Mouse (Mus musculus): Measurements from ENCODE around the gene Plcb4.
A peak's percentile ranks its signal among the peaks of the same experiment; 100 is the strongest.

Plcb4 gene

DNA sequence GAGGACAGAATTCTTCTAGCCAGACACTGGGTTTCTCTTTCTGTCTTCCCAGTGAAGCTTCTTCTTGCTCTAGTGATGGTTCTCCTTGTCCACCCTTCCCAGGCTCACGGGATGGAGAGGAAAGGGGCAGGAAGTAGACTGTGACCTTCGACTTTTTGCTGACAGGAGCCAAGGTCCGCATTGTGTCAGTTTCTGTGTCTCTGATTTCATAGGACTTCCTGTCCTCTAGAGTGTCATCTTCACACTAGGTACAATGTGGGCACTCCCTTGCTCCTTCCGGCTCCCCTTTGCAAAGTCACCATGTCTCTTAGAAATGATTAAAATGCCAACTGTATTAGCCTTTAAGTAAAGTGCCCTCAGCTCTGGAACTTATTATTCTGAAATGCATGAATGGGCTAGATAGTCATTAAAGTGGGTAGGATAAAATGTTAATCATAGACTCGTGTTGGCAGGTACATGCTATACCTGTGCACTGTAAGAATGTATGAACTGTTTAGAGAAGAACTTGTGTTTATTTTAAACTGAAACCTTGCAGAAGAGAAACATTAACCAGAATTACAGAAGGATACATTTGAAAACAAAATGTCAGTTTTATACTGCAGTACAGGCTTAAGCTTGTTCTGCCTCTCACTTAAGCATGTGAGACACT is 152.8 kb downstream of the Plcb4 start:
- DNase-seq (ENCODE audit: low spot score): peak; percentile 10

DNA sequence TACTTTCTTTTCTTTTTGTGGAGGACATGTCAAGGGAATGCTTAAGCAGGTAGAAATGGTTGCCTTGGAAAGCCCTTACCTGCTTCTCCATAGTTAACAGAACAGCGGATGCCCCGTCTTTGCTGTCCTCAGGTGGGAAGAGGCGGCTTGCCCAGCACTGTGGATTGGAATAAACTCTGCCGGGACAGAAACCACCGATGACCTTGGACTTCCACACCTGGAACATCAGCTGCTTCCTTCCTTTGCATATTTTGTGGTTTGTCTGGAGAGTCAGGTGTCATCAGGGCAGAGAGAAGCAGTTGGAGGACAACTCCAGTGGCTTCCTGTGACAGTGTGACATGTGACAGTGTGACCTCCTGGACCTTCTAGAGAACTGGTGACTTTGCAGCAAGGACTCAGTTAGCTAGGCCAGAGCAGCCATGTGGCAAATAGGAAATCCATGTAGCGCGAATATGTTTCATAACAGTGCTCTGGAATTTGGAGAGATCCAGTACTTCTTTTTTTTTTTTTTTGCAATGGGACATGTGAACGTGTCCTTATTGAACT is 154.0 kb downstream of the Plcb4 start:
- peak; percentile 45 for DNase-seq (ENCODE audit: low spot score)

- DNase-seq (ENCODE audit: low spot score): no peak
These were observed 161.9 kb downstream of the Plcb4 start for GRCm38 (mm10) chr2:135820691-135821090.

GRCm38 (mm10) chr2:135823690-135824089 is 164.9 kb downstream of the Plcb4 start:
- DNase-seq (ENCODE audit: low spot score): no peak

- DNase-seq (ENCODE audit: low spot score): no peak
These were observed 165.9 kb downstream of the Plcb4 start for GRCm38 (mm10) chr2:135824757-135825156.

DNA sequence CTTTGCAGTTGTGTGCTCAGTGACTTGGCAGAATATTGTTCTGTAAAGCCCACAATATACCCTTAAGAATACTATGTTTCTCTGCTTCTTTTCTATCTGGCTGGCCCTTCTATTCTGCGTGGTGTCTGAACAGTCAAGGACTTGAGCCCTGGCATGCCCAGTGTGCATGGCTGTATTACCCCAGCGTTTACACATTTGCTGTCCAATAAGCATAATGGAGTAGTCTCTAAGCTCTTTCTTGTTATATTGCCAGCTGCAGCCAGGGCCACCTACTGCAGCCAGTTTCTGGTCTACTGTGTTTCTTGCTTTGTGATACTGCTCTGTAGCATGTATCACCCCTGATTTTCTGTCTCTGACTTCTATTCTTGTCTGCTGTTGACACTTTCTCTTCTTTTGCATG is 166.8 kb downstream of the Plcb4 start:
- no peak for DNase-seq (ENCODE audit: low spot score)

- DNase-seq (ENCODE audit: low spot score): no peak
These were observed 168.0 kb downstream of the Plcb4 start for GRCm38 (mm10) chr2:135826616-135827360.

DNA sequence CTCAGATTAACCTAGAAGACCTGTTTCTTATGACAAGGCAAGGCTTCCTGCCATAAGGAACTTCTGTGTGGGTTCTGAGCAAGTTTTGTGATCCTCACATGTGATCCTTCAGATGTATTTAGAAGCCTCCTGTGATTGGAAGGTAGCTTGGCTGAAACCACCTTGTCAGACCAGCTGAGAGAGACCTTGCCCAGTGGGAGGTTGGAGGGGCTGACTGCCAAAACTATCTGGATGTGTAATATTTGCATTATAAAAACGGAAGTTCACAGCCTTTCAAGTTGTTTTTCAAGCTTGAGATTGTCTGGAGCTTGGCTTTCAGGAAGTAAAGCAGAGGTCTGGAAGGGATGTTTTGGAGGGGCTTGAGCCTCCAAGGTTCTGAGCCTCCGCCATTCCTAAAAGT is 169.6 kb downstream of the Plcb4 start:
- no peak for DNase-seq (ENCODE audit: low spot score)

DNA sequence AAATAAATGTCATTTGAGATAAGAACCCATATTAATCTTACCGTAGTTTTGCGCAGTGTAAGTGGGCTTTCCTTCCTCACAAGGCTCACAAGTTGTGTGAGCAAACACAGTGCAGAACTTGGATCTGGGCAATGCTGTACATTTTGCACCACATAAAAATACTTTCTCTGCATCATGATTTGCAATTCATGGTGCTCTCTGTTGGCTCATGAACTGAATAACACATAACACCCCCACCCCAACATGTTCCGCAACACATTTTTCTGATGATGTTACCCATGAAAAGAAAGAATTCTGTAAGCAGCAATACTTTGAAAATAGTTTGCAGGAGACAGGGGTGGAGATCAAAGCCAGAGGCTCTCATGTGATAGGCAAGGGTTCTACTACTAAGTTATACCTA is 174.9 kb downstream of the Plcb4 start:
- no peak for DNase-seq (ENCODE audit: low spot score)

GRCm38 (mm10) chr2:135834435-135834834 is 175.6 kb downstream of the Plcb4 start:
- DNase-seq (ENCODE audit: low spot score): no peak

DNA sequence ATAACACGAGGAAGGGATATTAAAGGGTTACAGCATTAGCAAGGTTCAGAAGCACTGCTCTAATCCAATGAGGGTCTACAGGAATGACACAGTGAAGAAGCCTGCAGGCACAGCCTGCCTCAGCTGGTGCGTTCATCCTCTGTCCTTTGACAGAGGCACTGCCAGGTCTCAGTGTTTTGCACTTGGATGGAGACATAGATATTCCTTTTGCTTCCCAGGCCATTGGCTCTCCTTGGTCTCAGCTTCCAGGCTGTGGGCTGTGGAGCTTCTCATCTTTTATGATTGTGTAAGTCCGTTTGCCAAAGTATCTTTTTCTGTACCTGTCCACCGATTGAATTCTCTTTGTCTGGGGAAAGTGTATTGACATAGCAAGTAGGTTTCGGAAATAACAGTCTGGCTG is 177.1 kb downstream of the Plcb4 start:
- no peak for DNase-seq (ENCODE audit: low spot score)

DNA sequence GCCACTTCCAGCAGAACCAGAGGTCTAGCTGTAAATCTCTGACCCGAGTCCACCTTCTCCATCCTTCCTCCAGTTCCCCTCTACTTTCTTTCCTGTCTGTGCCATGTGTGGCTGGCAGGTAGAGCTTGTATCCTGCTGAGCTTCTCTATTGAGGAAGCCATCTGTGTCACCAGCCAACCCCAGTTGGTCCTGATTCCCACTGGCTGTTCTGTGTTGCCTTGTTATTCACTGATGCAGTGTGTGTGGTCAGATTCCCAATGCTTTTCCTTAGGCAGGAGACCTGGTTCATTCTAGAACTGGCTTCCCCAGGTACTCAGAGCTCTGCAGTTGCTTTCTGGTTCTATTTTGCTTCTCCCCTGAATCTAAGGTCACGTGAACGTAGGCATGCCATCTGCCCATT is 177.6 kb downstream of the Plcb4 start:
- DNase-seq (ENCODE audit: low spot score): no peak

DNA sequence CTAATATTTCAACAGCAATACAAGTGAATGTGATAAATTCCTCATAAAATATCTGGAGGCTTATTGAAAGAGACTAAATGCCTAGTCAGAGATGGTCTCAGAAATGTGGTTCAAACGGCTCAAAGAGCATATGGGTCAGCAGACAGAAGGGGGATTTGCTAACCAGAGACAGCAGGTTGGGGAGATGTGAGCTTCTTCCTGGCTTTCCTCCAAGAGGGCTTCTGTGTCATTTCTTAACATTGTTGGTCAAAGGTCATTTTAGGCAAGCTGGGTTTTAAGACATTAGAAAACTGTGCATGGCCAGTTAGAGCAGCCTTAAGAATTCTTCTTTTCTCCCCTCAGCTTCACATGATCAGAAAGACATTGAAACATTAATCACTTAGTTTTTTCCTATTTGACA is 178.9 kb downstream of the Plcb4 start:
- DNase-seq (ENCODE audit: low spot score): peak; percentile 6

GRCm38 (mm10) chr2:135838135-135838534 is 179.3 kb downstream of the Plcb4 start:
- DNase-seq (ENCODE audit: low spot score): no peak

DNA sequence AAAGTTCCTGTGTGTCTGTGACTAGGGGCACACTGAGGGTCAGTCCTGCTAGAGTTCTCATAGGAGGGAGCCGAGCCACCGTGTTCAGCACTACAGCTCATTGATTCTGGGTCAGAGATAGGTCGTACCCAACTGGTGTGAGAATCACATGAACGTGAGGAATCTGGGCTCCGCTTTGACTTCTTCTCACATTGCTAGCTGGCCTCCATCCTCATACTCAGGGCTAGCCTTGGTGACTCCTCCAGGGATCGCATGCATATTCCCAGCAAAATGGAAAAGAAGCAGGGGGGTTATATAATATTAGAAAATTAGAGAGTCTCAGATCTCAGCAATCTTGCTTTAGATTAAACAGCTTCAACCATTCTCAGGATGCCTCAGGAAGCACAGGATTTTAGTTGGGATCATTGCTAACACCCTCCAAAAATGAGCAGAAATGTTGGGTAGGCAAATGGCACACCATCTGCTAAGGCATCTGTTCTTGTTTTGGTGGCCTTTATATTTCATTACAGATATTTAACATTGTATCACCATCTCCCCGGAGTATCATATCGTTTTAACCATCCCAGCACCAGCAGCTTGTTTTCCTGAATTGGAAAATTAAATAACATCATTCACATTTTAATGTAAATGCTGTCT is 180.0 kb downstream of the Plcb4 start:
- DNase-seq (ENCODE audit: low spot score): no peak

GRCm38 (mm10) chr2:135843721-135844120 is 184.9 kb downstream of the Plcb4 start:
- DNase-seq (ENCODE audit: low spot score): no peak

- DNase-seq (ENCODE audit: low spot score): no peak
These were observed 188.1 kb downstream of the Plcb4 start for GRCm38 (mm10) chr2:135846903-135847302.

DNA sequence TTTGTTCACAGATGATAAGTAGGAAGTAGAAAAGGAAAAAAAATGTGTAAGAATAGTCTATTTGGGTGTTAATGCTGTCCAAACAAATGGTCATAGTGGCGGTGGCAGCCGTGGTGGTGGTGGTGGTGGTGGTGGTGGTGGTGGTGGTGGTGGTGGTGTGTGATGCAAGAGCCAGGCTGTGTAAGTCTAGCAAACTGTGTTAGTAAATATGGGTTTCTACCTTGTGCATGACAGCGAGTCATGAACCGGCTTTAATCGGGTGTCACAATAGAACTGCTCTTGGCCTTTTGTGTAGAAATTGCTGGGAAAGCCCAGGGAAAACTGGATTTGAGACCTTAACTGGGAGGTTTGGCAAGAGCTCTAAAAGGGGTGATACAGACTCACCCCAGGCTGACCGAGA is 188.9 kb downstream of the Plcb4 start:
- DNase-seq (ENCODE audit: low spot score): no peak

DNA sequence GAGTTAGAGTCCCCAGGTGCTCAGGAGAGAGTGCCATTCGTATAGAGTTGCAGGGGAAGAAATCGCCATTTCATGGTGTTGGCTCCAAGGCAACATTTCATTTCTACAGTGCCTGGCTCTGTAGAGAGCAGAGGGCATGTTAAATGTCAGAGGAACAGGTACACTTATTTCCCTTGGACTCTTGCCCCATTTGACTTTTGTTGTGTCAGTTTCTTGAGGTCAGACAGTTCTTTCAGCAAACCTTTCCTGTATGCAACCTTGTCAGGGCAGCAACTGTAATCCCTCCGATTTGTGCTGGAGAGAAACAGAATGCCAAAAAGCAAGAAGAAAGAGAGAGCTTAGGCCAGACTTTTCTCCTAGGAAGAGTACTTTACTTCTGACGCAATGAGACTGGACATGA is 189.4 kb downstream of the Plcb4 start:
- no peak for DNase-seq (ENCODE audit: low spot score)

GRCm38 (mm10) chr2:135851964-135852363 is 193.2 kb downstream of the Plcb4 start:
- no peak for DNase-seq (ENCODE audit: low spot score)

DNA sequence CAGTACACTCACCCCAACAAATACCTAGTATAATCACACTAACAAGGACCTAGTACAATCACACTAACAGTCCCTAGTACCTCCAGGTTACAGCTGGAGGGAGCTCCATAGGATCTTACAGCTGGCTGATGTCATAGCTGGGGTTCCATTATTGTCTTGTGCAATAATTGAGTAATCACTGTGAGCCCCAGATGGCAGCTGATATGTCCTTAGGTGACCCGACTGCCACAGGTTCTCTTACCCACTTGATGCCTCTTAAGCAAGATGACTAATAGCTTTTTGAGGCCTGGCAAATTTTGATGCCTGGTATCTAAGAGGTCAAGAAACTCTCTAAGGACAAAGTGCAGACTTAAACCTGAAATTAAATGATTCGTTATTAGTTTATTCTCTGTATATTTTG is 194.3 kb downstream of the Plcb4 start:
- no peak for DNase-seq (ENCODE audit: low spot score)

DNA sequence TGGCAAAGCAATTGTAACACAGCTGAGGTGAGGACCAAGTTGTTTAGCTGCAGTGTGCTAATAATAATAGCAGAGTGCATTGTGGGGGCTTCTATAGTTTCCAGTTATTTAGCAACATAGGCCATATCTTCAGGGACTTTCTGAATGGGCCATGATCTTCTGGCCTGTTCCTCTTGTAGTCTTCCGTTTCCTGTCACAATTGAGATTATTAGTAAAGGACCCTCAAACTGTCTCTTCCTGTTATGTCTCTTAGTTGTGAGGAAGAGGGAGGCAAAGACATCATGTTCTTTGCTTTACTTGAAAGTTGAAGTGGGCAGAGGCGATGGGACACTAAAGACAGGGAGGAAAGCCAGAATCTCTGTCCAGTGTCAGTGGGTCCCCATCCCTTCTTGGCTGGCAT is 195.2 kb downstream of the Plcb4 start:
- no peak for DNase-seq (ENCODE audit: low spot score)

DNA sequence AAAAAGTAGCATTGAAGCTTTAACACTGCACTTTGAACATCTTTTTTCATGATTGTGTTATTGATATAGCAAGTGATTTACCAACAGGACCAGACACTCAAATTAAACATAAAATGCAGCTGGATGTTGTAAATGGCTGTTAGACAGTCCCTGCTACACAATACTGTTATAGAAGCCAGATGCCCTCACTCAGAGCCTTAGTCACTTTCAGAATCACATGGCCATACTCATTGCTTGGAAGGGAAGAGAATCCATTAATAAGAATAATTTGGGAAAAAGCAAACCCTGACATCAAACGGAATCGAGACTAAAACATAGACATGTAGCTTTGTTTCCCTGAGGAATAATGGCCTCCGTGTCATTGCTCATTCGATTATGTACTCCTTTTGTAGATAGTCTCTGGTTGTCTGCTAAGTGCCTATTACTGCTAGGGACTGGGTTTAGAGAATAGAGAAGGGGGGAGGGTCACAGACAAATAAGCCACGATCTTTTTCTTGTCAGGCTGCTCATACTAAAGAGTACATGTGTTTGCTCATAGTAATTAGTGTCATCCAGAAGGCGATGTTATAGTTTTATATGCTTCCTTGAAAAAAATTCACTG is 197.2 kb downstream of the Plcb4 start:
- no peak for DNase-seq (ENCODE audit: low spot score)
